Mouse (Mus musculus) urinary bladder, postnatal 36 days (tissue): Measurements from ENCODE around the gene Aif1l.
"Not testable (repeated sequence)": the region's sequence is repeated elsewhere in the genome, so short reads cannot be mapped to it uniquely, and the experiment has no call there.

Experiments
- DNase-seq, 2 experiments: peaks; one replicate each; pipeline ENCODE4 v3.0.0; 2022; ENCODE audit warnings: low spot score in 2 of 2, mixed read lengths in 1 of 2

Aif1l gene

DNA sequence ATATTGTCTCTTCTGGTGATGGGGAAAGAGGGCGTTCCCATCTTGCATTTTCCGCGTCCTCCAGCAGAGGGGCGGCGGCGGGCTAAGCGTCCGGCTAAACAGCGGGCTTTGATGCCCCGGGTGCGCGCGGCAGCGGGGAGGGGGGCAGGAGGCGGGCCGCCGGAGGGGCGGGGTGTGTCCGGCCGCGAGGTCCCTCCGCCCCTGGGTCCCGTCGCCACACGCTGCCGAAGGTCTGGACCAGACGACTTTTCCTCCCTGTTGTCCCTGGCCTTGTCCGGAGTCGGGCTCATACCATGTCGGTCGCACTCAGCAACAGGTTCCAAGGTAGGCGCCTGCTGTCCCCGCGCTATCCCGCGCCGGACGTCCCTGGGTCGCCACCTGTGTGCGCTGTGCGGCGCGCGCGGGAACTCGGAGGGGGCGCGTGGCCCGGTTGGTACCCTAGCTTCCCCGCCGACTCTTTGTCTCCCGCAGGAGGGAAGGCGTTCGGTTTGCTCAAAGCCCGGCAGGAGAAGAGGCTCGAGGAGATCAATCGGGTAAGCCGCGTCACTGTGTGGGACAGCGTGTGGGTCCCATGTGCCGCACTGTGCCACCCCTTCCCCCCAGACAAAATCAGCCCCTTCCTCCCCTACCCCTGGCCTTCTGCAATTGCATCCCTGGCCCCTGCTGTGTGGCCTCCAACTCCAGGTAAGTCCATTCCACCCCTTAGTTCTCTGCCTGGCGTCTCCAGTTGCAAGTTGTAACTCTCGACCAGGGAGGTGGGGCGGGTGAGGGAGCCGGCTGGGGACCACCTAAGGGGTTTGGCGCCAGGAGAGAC is at the start of gene Aif1l:
Gene Aif1l (plus strand): TSS at position 82 of the 814 bp plus-strand sequence.
- peak; percentile 46 to 57 for DNase-seq

DNA sequence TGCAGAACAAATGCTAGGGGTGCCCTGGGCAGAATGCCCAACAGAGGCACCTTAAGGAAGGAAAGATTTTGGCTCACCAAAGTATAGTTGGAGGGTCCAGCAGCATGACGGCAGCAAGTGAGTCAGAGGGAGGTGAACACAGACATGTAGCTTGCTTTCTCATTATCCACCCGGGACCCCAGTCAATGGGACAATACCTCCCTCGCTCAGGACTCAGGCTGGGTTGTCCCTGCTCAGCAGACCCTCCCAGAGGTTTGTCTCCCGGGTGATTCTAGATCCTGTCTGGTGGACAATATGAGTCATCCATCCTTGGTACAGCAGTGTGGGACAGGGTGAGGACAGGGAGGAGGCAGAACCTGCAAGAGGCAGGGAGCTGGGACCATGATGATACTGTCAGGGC is 49.0 kb upstream of the Aif1l start:
- no peak for DNase-seq

DNA sequence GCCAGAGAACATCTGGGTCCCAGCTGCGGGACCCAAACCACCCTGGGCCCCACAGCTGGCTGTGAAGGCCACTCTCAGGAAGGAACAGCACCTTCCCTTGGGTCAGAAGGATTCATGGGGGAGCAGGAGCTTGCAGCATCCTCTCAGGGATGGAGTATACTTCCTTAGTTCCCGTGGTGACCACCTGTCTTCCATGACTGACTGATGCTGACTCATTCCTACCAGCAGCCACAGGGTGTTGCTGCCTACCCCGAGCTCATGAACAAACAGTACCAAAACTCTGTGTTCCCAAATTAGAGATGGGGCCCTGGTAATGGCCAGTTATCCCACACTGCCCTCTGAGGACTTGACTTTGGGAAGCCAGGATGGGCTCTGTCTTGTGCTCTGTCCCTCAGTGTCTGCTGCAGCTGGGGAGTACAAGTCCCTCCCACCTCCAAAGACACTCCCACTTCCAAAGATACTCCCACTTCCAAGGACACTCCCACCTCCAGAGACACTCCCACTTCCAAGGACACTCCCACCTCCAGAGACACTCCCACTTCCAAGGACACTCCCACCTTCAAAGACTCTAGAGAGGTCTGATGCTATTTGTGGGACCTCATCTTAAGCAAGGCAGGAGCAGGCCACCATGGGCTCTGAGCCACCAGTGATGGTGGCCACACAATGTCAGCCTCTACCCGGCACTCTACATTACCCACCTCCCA is 48.1 kb upstream of the Aif1l start:
- DNase-seq: no peak

DNA sequence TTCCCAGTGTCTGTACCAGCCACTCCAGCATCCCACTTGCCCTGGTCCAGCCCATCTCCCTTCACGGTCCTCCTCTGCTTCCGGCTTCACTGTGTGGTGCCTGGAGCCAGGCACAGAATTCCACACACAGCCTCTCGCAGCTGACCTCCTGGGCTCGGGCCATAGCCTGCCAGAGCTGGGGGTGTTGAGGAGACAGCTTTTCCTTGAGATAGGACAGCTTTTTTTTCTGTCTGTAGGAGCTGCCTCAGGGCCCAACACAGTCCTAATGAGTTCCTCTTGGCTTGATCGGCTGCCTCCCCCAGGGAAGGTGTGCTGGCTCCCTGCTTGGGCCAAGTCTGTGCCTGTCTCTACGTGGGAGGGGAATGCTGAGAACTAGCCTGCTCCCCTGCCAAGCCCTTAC is 45.9 kb upstream of the Aif1l start:
- DNase-seq: no peak

DNA sequence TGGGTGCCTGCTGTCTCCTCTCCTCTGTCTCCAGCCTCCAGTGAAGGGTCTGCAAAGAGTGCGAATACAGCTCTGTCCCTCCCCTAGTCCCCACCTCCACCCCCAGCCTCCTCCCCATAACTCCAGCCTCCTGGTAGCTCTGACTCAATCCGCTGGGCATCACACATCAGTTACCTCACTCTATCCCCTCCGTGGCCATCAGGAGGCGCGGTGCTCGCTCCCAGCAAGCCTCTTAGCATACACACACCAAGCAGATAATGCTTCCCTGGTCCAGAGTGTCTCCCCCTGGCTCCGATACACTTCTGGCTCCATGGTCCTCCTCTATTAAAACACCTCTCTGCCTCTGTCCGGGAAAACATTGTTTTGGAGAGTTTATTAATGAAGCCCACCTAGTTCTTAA is 45.3 kb upstream of the Aif1l start:
- no peak for DNase-seq

DNA sequence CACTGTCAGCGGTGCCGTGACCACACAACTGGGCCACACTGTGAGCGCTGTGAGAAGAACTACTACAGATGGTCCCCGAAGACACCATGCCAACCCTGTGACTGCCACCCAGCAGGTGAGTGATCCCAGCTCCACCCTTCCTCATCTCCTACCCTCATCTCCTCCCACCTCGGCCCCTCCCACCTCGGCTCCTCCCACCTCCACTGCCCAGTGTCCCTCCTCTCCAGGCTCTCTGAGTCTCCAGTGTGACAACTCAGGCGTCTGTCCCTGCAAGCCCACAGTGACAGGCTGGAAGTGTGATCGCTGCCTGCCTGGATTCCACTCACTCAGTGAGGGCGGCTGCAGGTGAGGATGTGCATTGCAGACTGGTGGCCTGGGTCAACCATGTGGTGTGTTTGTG is 44.3 kb upstream of the Aif1l start:
- no peak for DNase-seq

DNA sequence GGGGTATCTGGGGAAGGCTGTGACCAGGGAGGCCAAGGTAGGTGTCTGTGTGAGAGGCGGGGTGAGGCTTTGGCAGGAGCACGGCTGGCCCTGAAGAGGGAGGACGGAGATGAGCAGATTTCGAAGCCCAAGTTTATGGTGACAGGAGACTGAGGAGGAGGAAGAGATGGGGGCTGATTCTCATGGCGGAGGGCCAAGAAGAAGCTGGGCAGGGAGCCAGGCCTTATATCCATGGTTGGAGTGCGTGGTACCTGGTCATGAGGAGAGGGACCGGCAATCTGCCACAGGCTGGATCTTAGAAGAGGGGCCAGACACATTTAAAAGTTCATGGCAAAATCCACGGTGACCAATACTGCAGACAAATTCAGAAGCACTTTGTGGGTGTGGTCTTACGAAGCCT is 43.5 kb upstream of the Aif1l start:
- no peak for DNase-seq

DNA sequence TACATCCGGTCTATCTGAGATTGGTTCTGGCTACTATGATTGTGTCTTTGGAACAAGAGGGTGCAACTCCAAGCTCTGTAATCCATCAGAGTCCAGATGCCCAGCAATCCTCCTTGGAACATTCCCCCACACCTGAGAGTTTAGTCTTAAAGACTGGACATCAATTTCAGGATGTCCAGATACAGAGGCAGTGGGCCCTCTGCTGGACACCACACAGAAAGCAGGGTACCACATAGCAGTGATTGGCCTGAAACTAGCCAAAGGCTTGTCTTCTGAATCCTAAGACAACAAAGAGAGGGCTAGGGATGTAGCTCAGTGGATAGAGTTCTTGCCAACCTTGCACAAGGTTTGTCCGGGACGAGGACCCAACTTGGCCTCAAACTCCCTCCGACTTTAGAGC is 37.4 kb upstream of the Aif1l start:
- no peak for DNase-seq

DNA sequence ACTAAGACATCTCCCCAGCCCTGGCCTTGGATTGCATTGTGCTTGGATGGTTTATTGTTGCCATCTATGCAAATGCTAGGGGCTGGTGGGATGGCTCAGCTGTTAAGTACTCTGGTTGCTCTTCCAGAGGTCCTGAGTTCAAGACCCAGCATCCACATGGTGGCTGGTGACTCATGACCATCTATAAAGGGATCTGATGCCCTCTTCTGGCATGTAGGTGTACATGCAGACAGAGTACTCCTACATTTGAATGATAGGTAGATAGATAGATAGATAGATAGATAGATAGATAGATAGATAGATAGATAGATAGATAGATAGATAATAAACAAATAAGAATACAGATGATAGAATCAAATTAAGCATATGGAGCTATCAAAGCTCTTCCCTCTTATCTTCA is 35.7 kb upstream of the Aif1l start:
- DNase-seq: not testable (repeated sequence)

DNA sequence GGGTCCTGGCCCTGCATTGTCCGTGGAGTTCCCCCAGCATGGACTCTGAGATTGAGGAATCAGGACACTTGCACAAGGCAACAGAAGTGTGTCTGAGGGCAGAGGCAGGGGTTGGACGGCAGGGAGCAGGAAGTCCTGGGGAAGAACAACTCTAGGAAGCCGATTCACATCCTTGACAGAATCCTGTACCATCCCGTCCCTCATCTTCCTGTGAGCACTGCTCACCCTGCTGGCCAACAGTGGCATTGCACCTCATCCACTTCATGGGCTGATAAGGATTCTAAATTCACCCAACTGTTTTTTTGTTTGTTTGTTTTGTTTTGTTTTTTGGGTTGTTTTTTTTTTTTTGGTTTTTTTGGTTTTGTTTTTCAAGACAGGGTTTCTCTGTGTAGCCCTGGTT is 34.8 kb upstream of the Aif1l start:
- DNase-seq: peak; percentile 59 to 65

DNA sequence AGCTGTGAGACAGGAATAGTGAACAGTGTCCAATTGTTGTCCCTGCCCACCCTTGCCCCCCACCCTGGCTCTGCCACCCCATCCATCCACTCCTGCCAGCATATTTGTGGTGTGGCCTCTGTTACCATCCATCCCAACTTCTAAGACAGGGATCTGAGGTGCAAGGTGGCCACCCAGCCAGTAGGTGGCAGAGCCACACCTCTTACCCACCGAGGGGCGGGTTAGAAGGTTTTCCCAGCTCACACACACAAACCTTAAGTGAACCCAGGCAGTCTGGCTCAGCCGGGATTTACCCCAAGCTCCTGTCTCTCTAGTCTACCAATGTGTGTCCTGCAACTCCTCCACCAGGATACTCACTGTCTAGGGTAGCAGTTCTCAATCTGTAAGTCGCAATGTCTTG is 32.3 kb upstream of the Aif1l start:
- peak; percentile 29 to 38 for DNase-seq

DNA sequence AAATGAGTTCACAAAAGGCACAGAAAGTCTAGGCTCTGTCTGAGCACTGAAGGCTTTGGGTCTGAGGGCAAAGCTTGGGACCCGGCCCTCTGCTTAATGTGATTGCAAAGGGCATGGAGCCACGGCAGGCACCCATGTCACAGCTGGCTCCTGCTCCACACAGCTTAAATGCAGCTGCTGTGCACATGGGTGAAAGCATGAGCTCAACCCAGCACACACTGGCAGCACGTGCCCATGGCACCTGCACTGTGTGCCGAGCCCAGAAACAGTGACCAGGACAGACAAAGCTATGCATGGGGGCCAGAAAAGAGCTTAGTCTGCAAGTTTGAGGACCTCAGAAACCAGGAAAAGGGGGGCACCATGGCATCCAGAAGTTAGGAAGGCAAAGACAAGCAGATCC is 26.3 kb upstream of the Aif1l start:
- DNase-seq: no peak

DNA sequence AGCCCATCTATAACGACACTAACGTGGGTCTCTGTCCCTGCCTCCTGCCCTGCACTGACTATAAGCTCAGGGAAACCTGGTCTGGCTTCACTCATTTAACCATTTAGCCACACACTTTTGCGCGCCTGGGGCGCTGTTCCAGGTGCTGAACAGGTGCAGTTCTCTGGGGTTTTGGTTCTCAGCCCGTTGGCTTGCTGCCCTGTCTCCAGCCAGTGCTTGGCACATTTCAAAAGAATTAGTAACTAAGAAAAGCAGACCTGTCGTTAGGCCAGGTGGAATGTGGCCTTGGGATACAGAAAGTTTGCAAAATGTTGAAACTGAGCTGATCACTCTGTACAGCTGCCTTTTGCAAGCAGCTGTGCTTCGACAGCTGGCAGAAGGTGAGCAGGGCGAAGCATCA is 25.1 kb upstream of the Aif1l start:
- no peak for DNase-seq

DNA sequence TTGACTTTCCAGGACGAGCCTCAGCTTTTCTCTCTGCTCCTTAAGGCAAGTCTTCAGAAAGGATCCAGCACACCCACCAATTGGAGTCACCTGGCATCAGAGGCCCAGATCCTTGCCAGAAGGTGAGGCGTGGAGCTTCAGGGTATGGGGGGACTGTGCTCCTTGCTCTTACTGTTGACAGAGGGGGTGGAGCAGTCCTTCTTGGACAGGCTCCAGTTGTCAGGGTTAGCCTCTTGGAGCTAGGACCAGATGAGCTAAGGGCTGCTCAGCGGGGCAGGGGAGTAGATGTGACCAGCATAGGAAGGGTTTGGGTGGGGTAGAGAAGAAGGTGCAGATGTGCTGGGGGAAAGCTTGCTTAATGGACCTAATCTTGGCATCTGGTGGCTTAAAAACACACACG is 24.0 kb upstream of the Aif1l start:
- no peak for DNase-seq

DNA sequence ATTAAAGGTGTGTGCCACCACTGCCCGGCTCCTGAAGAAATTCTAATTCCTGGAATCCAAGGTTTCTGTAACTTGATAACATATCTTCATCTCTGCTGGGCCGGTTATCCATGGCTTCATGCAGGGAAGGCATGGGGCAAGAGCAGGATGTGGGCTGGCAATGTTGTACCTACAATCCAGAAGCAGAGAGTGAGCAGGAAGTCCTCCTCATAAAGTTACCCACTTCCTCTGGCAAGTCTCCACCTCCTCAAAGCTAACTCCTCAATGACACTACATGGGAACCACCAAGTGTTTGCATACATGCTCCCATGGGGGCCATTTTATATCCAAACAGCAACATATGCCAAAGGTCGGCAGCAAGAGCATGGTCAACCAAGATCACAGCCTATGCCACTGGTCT is 20.3 kb upstream of the Aif1l start:
- no peak for DNase-seq

DNA sequence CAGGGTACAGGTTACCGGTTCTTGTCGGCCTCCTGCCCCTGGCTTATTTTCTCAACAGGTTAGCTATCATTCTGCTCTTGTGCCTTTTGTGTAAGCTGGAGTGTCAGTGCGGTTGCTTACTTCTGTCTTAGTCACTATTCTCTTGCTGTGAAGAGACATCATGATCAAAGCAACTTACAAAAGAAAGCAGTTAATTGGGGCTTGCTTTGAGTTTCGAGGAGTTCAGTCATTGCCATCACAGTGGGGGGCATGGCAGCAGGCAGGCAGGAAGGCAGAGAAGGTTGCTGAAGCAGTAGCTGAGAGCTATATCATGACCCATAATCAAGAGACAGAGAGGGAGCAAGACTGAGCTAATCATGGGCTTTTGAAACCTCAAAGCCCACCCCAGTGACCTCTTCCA is 15.4 kb upstream of the Aif1l start:
- no peak for DNase-seq

DNA sequence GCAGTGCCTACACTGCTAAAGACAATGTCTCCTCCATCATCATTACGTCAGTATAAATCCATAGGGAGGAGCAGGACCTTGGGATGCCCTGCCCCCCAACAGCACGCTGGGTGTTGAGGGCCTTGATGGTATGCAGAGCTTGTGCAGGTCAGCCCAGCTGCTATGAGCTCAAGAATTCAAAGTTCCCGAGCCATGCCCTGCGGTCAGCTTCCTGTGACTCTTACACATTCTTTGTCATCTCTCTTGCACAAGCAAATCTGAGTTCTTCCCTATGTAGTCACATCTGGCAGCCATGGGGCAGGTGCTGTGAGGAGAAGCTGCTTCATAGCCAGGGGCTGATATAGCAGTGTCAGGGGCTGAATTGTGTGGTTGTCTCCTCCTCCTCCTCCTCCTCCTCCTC is 14.9 kb upstream of the Aif1l start:
- no peak for DNase-seq

DNA sequence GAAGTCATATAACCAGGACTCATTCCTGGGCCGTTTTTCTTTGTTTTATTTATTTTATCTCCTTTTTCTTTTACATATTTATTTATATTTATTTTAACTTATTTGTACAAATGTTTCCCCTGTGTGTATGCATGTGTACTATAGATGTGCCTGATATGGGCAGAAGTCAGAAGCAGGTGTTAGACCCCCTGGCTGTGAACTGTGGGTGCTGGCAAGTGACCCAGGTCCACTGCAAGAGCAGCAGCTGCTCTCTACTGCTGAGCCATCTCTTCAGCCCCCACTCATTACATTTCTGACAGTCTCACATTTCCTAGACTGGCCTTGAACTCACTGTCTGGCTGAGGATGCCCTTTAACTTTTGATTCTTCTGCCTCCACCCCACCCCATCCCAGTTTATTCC is 11.6 kb upstream of the Aif1l start:
- DNase-seq: no peak

DNA sequence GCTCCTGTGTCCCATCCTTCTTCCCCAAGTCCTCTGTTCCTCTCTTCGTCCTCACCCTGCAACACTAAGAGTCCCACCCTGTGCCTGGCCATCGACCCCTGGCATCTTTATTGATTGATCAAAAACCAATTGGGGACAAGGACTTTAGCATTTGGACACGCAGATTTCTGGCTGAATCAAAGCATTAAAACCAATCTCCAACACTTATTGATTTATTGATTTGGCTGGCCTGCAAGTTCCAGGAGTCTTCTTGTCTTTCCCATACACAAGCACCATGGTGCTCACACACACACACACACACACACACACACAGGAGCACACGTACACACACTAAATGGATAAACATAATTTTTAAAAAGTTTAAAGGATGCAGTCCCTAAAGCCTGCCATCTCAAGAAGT is 6.9 kb upstream of the Aif1l start:
- no peak for DNase-seq

DNA sequence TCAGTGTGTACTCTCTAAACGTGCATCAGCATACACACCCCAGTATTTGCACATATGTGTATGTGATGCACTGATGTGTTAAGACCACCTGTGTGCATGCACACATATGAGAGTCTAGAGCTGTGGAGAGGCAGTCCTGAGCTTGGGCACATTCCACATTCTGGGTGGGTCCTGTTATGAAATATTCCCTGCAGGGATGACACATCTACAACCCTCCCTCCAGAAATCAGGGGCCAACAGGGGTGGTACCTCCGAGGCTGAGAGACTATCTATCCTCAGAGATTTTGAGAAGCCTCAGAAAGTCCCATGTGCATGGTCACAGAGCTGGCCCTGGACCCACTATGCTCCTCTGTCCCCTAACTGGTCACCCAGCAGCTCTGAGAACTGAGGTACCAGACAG is 4.4 kb upstream of the Aif1l start:
- no peak for DNase-seq

DNA sequence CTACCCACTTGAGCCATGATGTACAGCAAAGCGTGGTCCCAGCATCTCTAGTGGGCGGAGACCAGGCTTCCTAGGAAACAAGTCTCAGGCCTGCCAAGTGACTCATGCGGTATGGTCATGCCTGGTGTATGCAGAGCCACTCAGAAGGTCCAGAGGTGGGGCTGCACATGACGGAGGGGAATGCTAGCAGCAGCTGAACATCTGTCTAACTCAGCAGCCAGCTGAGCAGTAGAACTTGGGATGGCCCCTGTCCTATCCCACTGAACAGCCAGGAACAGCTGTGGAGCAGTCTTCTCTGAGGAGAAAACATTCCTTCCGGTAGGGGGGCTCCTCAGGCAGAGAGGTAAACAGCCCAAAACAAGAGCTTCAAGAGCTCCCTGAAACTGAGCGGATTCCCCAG is 1.5 kb upstream of the Aif1l start:
- DNase-seq: peak in 1 of 2 experiments; percentile 31

DNA sequence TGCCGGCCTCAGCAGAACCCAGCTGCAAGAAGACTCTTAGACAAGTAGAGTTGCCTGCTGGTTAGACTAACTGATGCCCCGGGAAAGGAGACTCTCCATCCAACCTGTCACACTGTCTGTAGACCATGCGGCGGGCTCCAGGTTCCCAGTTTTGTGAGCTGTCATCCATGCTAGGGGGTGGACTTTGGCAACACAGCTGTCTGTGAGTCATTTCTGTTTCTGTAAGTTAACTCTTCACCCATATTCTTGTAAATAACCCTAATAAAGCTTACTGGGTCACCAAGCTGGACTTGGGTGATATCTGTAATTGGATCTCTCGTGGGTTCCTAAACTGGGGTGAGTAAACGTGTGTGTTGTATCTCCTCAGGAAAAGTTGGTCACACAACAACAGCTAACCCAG is 1.1 kb upstream of the Aif1l start:
- no peak for DNase-seq

DNA sequence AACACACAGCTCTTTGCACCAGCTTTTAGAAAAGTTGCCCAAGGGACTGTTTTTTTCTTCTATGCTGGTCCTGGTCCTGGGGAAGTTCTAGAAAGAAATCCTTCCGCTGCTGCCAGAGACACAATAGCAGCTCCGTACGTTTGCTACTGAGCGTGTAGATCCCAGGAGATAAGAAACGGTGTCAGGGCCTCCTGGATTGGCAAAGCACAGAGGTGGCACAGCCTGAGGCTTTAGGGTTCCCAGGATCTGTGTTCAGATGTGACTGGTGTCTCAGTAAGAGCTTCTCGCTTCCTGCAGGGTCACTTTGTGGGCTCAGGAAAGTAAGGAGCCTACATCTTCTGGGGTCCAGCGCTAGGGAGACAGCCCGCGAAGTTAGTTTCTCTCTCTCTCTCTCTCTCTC is 1.0 kb downstream of the Aif1l start:
- DNase-seq: no peak

DNA sequence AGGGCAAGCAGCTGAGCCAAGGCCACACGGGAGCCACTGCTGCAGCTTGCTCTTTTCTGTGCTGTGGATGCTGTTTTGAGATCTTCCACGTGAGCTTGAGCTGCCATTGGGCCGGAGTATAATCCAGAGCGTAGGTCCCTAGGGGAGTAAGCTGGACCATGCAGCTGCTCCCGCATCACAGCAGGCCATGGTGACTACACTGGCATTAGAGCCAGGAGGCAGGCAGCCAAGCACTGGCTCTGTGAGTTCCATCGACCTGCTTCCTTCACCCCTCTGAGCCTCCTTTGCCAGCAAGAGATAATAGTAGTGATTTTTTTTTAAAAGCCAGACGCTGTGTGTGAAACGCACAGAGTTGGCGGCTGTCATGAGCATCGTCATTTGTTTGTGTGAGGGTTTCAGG is 2.3 kb downstream of the Aif1l start:
- DNase-seq: no peak
